Mouse (Mus musculus) midbrain, embryonic 14.5 days (tissue): ENCODE results near the gene Sv2c. TPM values are rescaled to one million over a fixed set of nuclear protein-coding genes. Genes with fewer than 3 reads are reported as not detected.

Source experiments
- ATAC-seq: fragments of 200-750 bp; cut with Nextera tagmentation; 2 replicates; pipeline ENCODE4 v1.8.0; 2017; ENCODE audit warnings: moderate number of reproducible peaks, moderate library complexity; ENCODE audit not compliant: low FRiP score, low TSS enrichment
- DNase-seq: peaks from one replicate; pipeline ENCODE4 v3.0.0-alpha.2; 2015
- H3K27ac ChIP-seq: fragments of 300-500 bp; sonication (generic); replicated peaks from 2 replicates; pipeline ENCODE4 v1.5.1; 2014; ENCODE audit warnings: mild to moderate bottlenecking, low read depth, low read length, moderate library complexity
- H3K27me3 ChIP-seq: fragments of 300-500 bp; sonication (generic); 2 replicates; pipeline ENCODE4 v1.6.1; 2014; ENCODE audit warnings: low read length, control low read depth, mixed read lengths; ENCODE audit not compliant: control insufficient read depth, insufficient read depth
- H3K36me3 ChIP-seq: fragments of 300-500 bp; sonication (generic); 2 replicates; pipeline ENCODE4 v1.6.1; 2014; ENCODE audit warnings: low read length, control low read depth; ENCODE audit not compliant: control insufficient read depth, insufficient read depth
- H3K4me1 ChIP-seq: fragments of 300-500 bp; sonication (generic); 2 replicates; pipeline ENCODE4 v1.6.1; 2014; ENCODE audit warnings: mild to moderate bottlenecking, antibody characterized with exemption, low read length, control low read depth; ENCODE audit not compliant: control insufficient read depth, insufficient read depth
- H3K4me2 ChIP-seq: fragments of 300-500 bp; sonication (generic); 2 replicates; pipeline ENCODE4 v1.6.1; 2014; ENCODE audit warnings: mild to moderate bottlenecking, low read length, moderate library complexity
- H3K4me3 ChIP-seq: fragments of 300-500 bp; sonication (generic); replicated peaks from 2 replicates; pipeline ENCODE4 v1.5.1; 2014; ENCODE audit warnings: low read depth, low read length
- H3K9ac ChIP-seq: fragments of 300-500 bp; sonication (generic); replicated peaks from 2 replicates; pipeline ENCODE4 v1.6.1; 2014; ENCODE audit warnings: mild to moderate bottlenecking, low read length, moderate library complexity
- H3K9me3 ChIP-seq: fragments of 300-500 bp; sonication (generic); 2 replicates; pipeline ENCODE4 v1.6.1; 2016; ENCODE audit warnings: low read length, control low read depth, mixed read lengths; ENCODE audit not compliant: control insufficient read depth
- WGBS: fragments of 180-500 bp; shearing (Covaris S2); extraction: QIAGEN DNeasy Blood & Tissue Kit; methylation state at CpG from one replicate; pipeline ENCODE4 v1.1.7; 2014; 5-methylcytosine and 5-hydroxymethylcytosine counted together
- polyA plus RNA-seq: library from polyadenylated mRNA; unstranded; fragments of >200 nt; fragmentation: Nextera tagmentation; extraction: Ambion mirVana; gene quantifications from 2 replicates; pipeline ENCODE4 v1.2.1, GENCODE M21; 2014

Gene Sv2c
- polyA plus RNA-seq, 1 experiment from 2014 or later = 9.2 TPM

- peak; percentile 20 for DNase-seq
- no peak overlapping the region for H3K4me3 ChIP-seq
- ATAC-seq = no peak
- H3K4me2 ChIP-seq = no peak overlapping the region
- WGBS = 62% methylated on average over 5 of the region's 5 CpGs
- H3K27ac ChIP-seq = 0 out of 2 replicates have a peak overlapping the region, but pooled peaks have one; percentile 20
- no peaks in the 10 kb centered on the region for H3K4me1 ChIP-seq
- no peaks in the 10 kb centered on the region for H3K36me3 ChIP-seq
- H3K27me3 ChIP-seq = no peaks in the 10 kb centered on the region
- no peak overlapping the region for H3K9ac ChIP-seq
- no peaks in the 10 kb centered on the region for H3K9me3 ChIP-seq
Measured at GRCm38 (mm10) chr13:95940811-95941210, 191.6 kb downstream of the Sv2c start.

- no peak overlapping the region for H3K27ac ChIP-seq
- no peak overlapping the region for H3K4me3 ChIP-seq
- H3K4me1 ChIP-seq = no peaks in the 10 kb centered on the region
- no peak overlapping the region for H3K9ac ChIP-seq
- H3K4me2 ChIP-seq = no peak overlapping the region
- no peak for ATAC-seq
- H3K27me3 ChIP-seq = no peaks in the 10 kb centered on the region
- no peaks in the 10 kb centered on the region for H3K9me3 ChIP-seq
- DNase-seq = no peak
- WGBS = 71% methylated on average over 2 of the region's 2 CpGs
- no peaks in the 10 kb centered on the region for H3K36me3 ChIP-seq
Measured at GRCm38 (mm10) chr13:95924201-95924621, 208.2 kb downstream of the Sv2c start.

GRCm38 (mm10) chr13:95922626-95923025, 209.8 kb downstream of the Sv2c start:
- 93% methylated on average over 4 of the region's 4 CpGs for WGBS

GRCm38 (mm10) chr13:95918624-95919284, 213.6 kb downstream of the Sv2c start:
- WGBS = 93% methylated on average over 9 of the region's 9 CpGs
- no peak for DNase-seq

More at GRCm38 (mm10) chr13:95922626-95923025, 209.8 kb downstream of the Sv2c start:
- H3K27ac ChIP-seq = no peak overlapping the region
- no peaks in the 10 kb centered on the region for H3K9me3 ChIP-seq
- no peaks in the 10 kb centered on the region for H3K27me3 ChIP-seq
- H3K4me2 ChIP-seq = no peak overlapping the region
- H3K9ac ChIP-seq = no peak overlapping the region
- ATAC-seq = no peak
- no peak overlapping the region for H3K4me3 ChIP-seq
- no peaks in the 10 kb centered on the region for H3K4me1 ChIP-seq
- no peaks in the 10 kb centered on the region for H3K36me3 ChIP-seq
- no peak for DNase-seq

GRCm38 (mm10) chr13:95913046-95913406, 219.4 kb downstream of the Sv2c start:
- Histone ChIP-seq H3K4me2 (no peak overlapping the region), H3K4me3 (no peak overlapping the region), H3K9ac (no peak overlapping the region), H3K4me1 (no peaks in the 10 kb centered on the region), H3K27me3 (no peaks in the 10 kb centered on the region), H3K9me3 (no peaks in the 10 kb centered on the region), H3K36me3 (no peaks in the 10 kb centered on the region), H3K27ac (no peak overlapping the region)
- 83% methylated on average over 2 of the region's 2 CpGs for WGBS
- no peak for ATAC-seq
- no peak for DNase-seq

More at GRCm38 (mm10) chr13:95918624-95919284, 213.6 kb downstream of the Sv2c start:
- no peak for ATAC-seq
- Histone ChIP-seq H3K27me3 (no peaks in the 10 kb centered on the region), H3K4me2 (no peak overlapping the region), H3K9me3 (no peaks in the 10 kb centered on the region), H3K9ac (no peak overlapping the region), H3K36me3 (no peaks in the 10 kb centered on the region), H3K4me3 (no peak overlapping the region), H3K27ac (no peak overlapping the region), H3K4me1 (no peaks in the 10 kb centered on the region)

- H3K27ac ChIP-seq = no peak overlapping the region
- peak; percentile 28 for DNase-seq
- no peaks in the 10 kb centered on the region for H3K27me3 ChIP-seq
- no peak overlapping the region for H3K4me2 ChIP-seq
- H3K4me1 ChIP-seq = no peaks in the 10 kb centered on the region
- no peaks in the 10 kb centered on the region for H3K9me3 ChIP-seq
- no peak for ATAC-seq
- no peak overlapping the region for H3K9ac ChIP-seq
- H3K36me3 ChIP-seq = no peaks in the 10 kb centered on the region
- WGBS = 88% methylated on average over 11 of the region's 11 CpGs
- H3K4me3 ChIP-seq = no peak overlapping the region
Measured at GRCm38 (mm10) chr13:95912157-95913045, 220.0 kb downstream of the Sv2c start.

DNA sequence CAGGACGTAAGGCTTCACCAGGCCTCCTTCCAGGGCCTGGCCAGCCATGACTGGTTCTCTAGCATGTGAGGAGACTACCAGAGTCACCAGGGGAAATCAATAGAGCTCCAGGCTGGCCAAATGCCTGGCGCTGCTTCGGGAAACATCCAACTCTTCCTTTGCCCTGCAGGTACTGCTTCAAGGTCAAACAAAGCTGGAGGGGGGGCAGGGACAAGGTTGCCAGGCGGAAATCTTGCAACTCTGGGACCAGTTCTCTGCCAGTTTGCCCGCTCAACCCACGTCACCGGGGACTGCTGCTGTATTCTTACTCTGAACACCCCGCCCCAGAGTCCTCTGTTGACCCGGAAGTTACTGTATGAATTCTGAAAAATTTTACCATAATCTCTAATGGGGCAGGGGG, 222.1 kb downstream of the Sv2c start:
- Histone ChIP-seq H3K27me3 (no peaks in the 10 kb centered on the region), H3K36me3 (no peaks in the 10 kb centered on the region), H3K4me2 (no peak overlapping the region), H3K4me1 (no peaks in the 10 kb centered on the region), H3K9ac (no peak overlapping the region), H3K27ac (no peak overlapping the region), H3K9me3 (no peaks in the 10 kb centered on the region), H3K4me3 (no peak overlapping the region)
- no peak for ATAC-seq
- DNase-seq = no peak
- 82% methylated on average over 9 of the region's 9 CpGs for WGBS

DNA sequence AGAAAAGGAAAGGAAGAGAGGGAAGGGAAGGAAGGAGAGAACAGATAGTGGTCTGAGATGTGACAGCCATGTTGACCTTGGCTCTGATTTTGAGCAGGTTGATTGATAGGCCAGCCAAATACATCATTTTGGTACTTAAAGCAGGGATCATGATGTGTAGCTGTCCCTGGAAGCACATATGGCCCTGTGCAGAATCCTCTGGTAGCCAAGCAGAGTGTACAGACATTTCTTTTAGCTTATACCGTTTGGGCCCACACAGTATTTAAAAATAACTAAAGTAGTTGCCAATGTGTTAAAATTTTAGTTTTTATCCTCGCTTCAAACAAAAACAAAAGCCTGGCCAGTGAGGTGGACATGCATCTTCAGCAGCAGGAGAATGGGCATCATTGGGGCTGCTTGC, 223.1 kb downstream of the Sv2c start:
- no peak for DNase-seq
- H3K4me1 ChIP-seq = no peaks in the 10 kb centered on the region
- 84% methylated on average over 2 of the region's 2 CpGs for WGBS

More for the DNA sequence above, 223.1 kb downstream of the Sv2c start:
- Histone ChIP-seq H3K9me3 (no peaks in the 10 kb centered on the region), H3K9ac (no peak overlapping the region), H3K27me3 (no peaks in the 10 kb centered on the region), H3K36me3 (no peaks in the 10 kb centered on the region), H3K4me3 (no peak overlapping the region), H3K27ac (no peak overlapping the region), H3K4me2 (no peak overlapping the region)
- ATAC-seq = no peak
